Mouse (Mus musculus) gastrocnemius, postnatal 14 days (tissue): ENCODE measurements around the gene Klra17. TPM values are rescaled to one million over a fixed set of nuclear protein-coding genes. Genes with fewer than 3 reads are reported as not detected.
"Not testable (repeated sequence)": the region's sequence is repeated elsewhere in the genome, so short reads cannot be mapped to it uniquely, and the experiment has no call there.

Experiments
- DNase-seq: peaks from one replicate; pipeline ENCODE4 v3.0.0; 2021; ENCODE audit warnings: mixed read lengths
- intact Hi-C: fragments of 180-260 bp; cut with DNase I; formaldehyde crosslinking; loops from one replicate; pipeline ENCODE4 v1.15.1; 2025; ENCODE audit warnings: low total_unique reads
- long read RNA-seq, 2 experiments: library from polyadenylated mRNA; stranded (forward); transcript quantifications; one replicate each; pipeline ENCODE4 v2.0.0; 2021
- total RNA-seq, 2 experiments: library from RNA; stranded (reverse); gene quantifications; 2 replicates each; pipeline ENCODE4 v1.2.3; 2021

Gene Klra17
- not detected for total RNA-seq
- long read RNA-seq, experiment 1 = 0 reads
- long read RNA-seq, experiment 2 = 0 reads

DNA sequence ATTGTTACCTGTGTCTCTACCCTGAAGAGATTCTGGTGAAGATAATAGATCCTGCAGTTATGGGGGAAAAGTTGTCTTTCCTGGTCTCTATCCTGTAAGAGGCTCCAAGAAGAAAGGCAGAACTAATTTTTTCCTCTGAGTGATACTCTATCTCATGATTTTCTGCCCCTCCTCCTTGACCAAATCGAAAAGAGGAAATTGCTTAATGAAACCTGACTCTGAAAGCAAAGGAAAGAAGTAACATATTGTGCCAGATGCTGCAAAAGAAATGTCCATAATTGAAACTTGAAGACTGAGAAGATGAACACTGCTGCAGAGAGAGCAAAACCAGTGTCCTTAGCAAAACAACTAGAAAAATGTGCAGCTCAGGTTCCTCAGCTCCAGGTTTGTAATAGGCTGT, at the start of gene Klra17:
Gene Klra17 (minus strand): TSS at position 124 of the 400 bp plus-strand sequence.
- intact Hi-C loops = no loop called here
- DNase-seq = no peak

DNA sequence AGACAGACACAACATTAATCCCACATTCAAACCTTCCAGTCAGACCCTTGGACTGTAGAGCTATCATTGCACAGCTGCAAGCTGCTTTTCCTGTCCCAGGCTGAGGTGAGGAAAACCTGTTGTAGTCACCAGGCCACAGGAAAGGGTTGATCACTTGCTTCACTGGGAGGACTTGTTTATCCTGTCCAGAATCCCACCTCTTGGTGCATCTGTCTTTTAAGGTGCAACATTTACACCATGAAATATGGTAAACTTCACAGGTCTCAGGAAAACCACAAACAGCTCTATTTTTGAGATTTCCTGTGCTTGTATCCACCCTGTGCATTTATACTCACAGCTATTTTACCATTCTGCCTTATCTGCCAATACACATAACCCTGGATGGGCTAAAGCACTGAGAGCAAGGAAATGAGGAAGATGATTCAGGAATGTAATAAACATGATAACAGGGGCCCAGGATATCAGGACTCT, 41.0 kb upstream of the Klra17 start, which contains the start of gene Klra5:
Gene Klra5 (minus strand): TSS at position 175 of the 471 bp plus-strand sequence.
- DNase-seq, intact Hi-C loops: not testable (repeated sequence)

DNA sequence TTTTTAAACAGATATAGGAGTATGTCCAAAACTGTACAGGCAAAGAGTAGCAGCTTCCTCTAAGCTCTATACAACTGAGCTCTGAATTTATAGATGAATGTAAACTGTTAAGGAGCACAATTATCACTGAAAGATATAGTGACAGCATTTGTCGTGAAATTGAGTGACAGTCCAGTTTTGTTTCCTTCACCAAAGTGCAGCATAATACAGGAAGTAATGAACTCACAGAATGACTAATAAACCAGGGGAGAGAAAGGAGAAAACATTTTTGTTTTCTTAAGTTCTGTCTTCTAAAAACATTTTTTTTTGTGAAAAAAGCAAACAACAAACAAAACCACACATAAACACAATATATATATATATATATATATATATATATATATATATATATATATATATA, 40.5 kb upstream of the Klra17 start:
- DNase-seq = no peak
- intact Hi-C loops = no loop called here

DNA sequence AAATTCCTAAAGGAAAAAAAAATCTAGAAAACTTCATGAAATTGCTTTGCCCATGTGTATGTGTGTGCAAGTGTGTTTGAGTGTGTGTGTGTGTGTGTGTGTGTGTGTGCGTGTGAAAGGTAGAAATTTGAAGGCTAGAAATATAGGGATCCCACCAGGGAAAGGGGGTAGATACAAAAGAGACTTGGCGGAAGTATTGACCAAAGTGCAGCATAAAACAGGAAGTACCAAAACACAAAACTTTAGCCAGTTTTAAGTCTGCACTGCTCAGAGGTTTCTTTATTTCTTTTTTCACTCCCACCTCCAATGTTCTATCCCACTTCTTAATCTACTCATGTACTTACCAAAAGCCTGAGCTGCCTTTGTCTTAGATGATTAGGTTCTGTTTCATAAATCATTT, 6.1 kb upstream of the Klra17 start:
- DNase-seq = no peak
- intact Hi-C loops = no loop called here

DNA sequence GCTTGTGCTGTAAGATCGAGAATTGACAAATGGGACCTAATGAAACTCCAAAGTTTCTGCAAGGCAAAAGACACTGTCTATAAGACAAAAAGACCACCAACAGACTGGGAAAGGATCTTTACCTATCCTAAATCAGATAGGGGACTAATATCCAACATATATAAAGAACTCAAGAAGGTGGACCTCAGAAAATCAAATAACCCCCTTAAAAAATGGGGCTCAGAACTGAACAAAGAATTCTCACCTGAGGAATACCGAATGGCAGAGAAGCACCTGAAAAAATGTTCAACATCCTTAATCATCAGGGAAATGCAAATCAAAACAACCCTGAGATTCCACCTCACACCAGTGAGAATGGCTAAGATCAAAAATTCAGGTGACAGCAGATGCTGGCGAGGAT, 14.1 kb downstream of the Klra17 start, which contains the start of gene Gm17631:
Gene Gm17631 (plus strand): TSS at position 301 of the 400 bp plus-strand sequence.
- intact Hi-C loops, DNase-seq: not testable (repeated sequence)

DNA sequence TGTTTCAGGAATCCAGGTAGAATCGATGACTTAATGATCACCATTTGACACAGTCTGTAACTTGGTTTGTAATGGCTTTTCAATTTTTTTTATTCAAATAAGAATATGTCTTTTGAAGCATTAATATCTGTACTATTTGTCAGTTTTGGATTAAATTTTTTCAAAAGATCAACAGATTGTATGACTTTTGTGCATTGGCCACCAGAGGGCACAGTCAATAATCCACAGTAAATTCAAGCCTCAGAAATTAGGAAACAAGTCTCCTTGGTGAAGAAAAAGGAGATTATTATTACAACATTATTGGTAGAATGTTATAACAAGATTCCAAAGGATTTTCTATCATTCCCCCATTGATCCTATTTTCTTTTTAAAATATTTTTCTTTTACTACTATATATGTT, 50.9 kb downstream of the Klra17 start:
- intact Hi-C loops = no loop called here
- no peak for DNase-seq

DNA sequence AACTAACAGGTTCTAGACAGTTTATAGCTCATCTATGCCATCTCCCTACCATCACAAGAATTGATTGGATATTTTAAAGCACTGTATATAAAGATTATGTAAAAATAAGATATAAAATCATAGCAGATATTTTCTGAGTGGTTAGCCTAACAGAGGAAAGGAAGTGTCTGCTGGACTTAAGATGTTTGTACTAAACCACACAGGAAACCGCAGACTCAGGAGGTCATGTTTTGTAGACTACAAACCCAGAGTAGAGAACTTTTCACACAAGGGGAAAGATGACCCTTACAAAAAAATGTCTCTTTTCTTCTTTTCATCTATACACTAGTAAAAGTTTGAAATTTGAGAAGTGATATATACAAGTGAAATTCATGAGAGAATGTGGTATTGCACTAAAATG, 52.5 kb downstream of the Klra17 start:
- no peak for DNase-seq
- intact Hi-C loops = no loop called here

DNA sequence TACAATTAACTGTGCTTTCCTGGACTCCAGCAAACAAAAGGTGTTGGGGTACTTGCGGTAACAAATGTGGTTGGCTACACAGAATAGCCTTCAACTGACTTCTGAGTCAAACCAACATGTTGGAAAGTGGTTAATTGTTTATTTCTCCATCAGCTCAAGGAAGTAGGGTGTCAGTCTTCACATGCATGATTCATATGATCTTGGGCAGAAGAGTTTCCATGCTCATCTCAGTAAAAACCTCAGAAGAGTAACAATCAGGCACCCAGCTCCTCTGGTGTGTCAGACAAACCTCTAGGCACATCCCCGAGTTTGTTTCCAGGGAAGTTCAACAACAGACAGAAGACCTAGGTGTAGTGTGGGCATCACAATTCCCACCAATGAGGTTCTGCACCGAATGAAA, 58.7 kb downstream of the Klra17 start:
- intact Hi-C loops = no loop called here

DNA sequence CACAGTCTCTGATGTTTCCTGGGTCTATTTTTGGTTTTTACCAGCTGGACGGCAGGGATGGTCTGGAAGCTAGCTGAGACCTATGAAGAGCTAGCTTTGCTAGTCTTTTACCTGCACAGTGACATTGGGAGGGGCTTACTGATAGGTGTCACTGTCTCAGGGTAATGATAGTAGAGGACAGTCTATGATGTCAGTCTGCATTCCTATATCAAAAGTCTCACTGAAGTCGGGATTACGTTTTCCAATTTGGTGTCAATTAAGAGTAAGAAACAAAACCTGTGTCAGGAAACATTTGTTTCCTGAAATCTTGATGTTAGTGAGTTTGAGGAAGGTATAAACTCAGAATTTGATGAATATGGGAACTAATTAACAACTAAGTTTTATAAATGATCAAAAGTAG, 92.3 kb downstream of the Klra17 start, which contains the start of gene Gm156:
Gene Gm156 (minus strand): TSS at position 101 of the 400 bp plus-strand sequence.
- intact Hi-C loops = not testable (repeated sequence)

More for the DNA sequence above, 58.7 kb downstream of the Klra17 start:
- no peak for DNase-seq

More for the DNA sequence above, 92.3 kb downstream of the Klra17 start, which contains the start of gene Gm156:
- DNase-seq = not testable (repeated sequence)

Other genes with a start within 250 kb of the Klra17 start
- not detected for gene Klrc3, start 233.3 kb downstream of the Klra17 start, total RNA-seq
- gene Klrc2, start 216.0 kb downstream of the Klra17 start, total RNA-seq = not detected
- not detected for gene Klrc1, start 197.7 kb downstream of the Klra17 start, total RNA-seq
- gene Klri1, start 159.5 kb downstream of the Klra17 start, total RNA-seq = not detected
- not detected for gene Klri2, start 136.2 kb downstream of the Klra17 start, total RNA-seq
- gene Gm156, start 92.4 kb downstream of the Klra17 start, total RNA-seq = not detected
- gene Gm17631, start 14.0 kb downstream of the Klra17 start, total RNA-seq = not detected
- not detected for gene Klra5, start 41.0 kb upstream of the Klra17 start, total RNA-seq
- not detected for gene Klra6, start 150.3 kb upstream of the Klra17 start, total RNA-seq
- not detected for gene Klra4, start 190.6 kb upstream of the Klra17 start, total RNA-seq